Mouse (Mus musculus) cortical plate, adult 2 months (tissue): Measurements from ENCODE around the gene 6330409D20Rik. TPM values are rescaled to one million over a fixed set of nuclear protein-coding genes. Genes with fewer than 3 reads are reported as not detected.

Experiments
- H3K27ac ChIP-seq: fragments of 200-500 bp; 2 replicates; pipeline ENCODE4 v1.5.1; 2012; ENCODE audit warnings: low read length, control low read depth, inconsistent platforms; ENCODE audit not compliant: insufficient read depth
- H3K4me1 ChIP-seq: fragments of 200-500 bp; 2 replicates; pipeline ENCODE4 v1.6.1; 2011; ENCODE audit warnings: low read length; ENCODE audit not compliant: control insufficient read depth, insufficient read depth
- H3K4me3 ChIP-seq: fragments of 200-500 bp; 2 replicates; pipeline ENCODE4 v1.5.1; 2011; ENCODE audit warnings: mild to moderate bottlenecking, low read length, control low read depth; ENCODE audit not compliant: insufficient read depth
- CTCF ChIP-seq: fragments of 200-500 bp; IDR thresholded peaks from 2 replicates; pipeline ENCODE4 v1.5.1; 2011; ENCODE audit warnings: mild to moderate bottlenecking, control low read depth, low read length; ENCODE audit not compliant: insufficient read depth; ENCODE audit errors: extremely low read depth
- POLR2A ChIP-seq: fragments of 200-500 bp; IDR thresholded peaks from 2 replicates; pipeline ENCODE4 v1.6.1; 2011; ENCODE audit warnings: mild to moderate bottlenecking, low read length, control low read depth; ENCODE audit not compliant: insufficient read depth; ENCODE audit errors: extremely low read depth
- polyA plus RNA-seq: library from polyadenylated mRNA; depleted of rRNA; stranded (reverse); fragments of >200 nt; gene quantifications from 2 replicates; pipeline ENCODE4 v1.2.3, GENCODE M21; 2012

Gene 6330409D20Rik
- polyA plus RNA-seq, 1 experiment, result 3.5 TPM

DNA sequence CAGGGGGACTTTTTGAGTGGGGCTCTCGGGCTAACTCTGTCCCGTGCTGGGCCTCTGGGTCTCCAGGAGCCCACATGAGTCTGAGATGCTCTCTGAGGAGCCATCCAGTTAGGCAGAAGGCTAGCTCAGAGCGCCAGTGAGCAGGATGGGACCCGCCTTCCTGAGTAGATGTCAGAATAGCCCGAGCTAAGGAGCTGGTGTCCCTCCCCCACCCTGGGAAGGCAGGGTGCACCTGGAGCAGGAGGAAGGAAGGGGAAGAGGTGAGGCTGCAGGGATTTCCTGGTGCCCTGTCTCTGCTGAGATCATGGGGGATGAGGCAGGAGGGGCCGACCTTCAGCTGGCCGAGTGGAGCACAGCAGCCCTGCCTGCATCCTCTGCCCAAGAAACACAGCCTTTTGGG lies 12.4 kb downstream of the 6330409D20Rik start:
- peak overlapping the region; percentile 1; the same call in 1 of the 2 replicates for H3K4me3 ChIP-seq
- no peak overlapping the region for H3K27ac ChIP-seq
- H3K4me1 ChIP-seq, result no peaks in the 10 kb centered on the region
- TF ChIP-seq CTCF, result no peak
- TF ChIP-seq POLR2A, result no peak

DNA sequence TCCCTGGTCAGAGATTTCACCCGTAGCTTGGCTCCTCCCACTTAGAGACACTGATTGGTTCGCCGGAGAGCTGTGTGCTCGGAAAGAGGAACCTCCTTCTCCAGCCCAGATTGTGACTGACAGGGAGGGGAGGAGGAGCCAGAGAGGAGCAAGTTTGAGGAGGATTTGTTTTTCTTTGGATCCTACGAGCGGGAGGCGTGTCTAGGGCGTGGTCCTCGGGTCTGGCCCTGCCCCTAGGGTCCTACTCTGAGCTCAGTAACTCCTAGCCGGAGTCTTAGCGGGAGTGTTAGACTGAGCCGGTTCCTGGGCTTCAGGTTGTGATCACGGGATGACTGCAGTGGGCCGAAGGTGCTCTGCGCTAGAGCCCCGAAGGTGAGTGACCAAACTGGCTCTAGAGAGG lies 13.4 kb downstream of the 6330409D20Rik start:
- no peak for TF ChIP-seq CTCF
- TF ChIP-seq POLR2A, result peak; percentile 59
- no peaks in the 10 kb centered on the region for H3K4me1 ChIP-seq
- no peak overlapping the region for H3K27ac ChIP-seq
- H3K4me3 ChIP-seq, result peak overlapping the region; percentile 1

DNA sequence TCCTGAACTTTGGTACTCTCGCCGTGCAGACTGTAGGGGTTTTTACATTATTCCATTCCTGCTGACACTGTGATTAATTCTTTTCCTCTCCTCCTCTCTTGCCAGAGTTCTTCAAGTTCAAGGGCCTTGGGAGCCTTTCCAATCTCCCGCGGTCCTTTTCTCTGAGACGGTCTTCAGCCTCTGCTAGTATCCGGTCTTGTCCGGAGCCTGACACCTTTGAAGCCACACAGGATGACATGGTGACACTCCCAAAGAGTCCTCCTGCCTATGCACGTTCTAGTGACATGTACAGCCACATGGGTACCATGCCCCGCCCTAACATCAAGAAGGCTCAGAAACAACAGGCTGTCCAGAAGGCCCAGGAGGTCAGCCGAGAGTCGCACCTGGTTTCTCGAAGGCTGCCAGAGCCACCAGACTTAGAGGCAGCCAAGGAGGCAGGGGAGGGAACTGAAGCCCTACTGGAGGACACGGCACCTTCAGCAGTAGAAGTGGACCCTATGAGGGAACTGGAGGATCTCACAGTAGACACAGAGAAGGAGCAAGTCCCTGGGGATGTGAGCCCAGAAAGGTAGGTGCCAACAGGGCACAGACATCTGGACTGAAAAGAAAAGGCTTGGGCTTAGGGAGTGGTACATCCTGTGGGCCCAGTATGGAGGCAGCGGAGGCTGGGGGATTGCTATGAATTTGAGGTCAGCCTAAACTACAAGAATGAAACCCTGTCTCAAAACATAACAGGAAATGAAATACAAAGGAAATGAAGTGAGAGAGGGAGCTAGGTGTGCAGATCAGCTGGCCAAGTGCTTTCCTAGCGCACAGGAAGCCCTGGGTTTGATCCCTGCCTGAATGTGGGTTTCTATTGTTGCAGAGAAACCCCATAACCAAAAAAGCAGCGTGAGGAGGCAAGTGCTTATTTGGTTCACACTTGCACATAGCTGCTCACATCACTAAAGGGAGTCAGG lies 15.7 kb downstream of the 6330409D20Rik start:
- TF ChIP-seq CTCF (no peak), POLR2A (no peak)
- Histone ChIP-seq H3K4me3 (no peak overlapping the region), H3K27ac (no peak overlapping the region), H3K4me1 (no peaks in the 10 kb centered on the region)

DNA sequence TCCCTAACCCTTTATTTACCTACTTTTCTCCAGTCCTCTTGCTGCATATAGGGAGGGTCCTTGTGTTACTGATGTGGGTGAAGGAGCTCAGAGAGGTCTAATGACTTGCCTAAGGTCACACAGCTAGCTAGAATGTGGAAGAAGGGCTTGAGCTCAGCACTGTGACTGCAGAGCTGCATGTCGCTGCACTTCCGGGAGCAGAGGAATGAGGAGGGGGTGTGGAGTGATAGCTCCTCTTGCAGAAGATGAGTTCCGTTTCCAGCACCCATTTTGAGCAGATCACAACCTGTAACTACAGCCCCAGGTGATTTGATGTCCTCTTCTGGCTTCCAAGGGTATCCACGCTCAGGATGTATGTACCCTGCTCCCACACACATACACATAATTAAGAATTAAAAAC lies 16.7 kb downstream of the 6330409D20Rik start:
- TF ChIP-seq POLR2A, result no peak
- TF ChIP-seq CTCF, result no peak
- no peaks in the 10 kb centered on the region for H3K4me1 ChIP-seq
- H3K27ac ChIP-seq, result no peak overlapping the region
- H3K4me3 ChIP-seq, result no peak overlapping the region

DNA sequence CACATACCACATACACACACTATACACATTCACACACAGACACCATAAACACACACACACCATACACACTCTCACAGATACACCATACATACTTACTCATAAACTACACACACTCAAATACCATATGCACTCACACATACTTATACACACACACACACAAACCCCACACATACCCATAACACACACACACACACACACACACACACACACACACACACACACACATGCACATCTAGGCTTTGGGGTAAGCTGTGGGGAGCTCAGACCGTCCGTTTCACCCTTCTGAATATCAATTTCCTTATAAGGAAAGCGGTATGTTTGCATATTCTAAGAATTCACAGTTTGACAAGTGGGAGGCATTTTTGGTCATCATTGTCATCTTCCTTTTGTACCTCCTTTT lies 18.2 kb downstream of the 6330409D20Rik start:
- Histone ChIP-seq H3K27ac (no peak overlapping the region), H3K4me1 (no peaks in the 10 kb centered on the region), H3K4me3 (no peak overlapping the region)
- TF ChIP-seq CTCF, result no peak
- TF ChIP-seq POLR2A, result no peak

DNA sequence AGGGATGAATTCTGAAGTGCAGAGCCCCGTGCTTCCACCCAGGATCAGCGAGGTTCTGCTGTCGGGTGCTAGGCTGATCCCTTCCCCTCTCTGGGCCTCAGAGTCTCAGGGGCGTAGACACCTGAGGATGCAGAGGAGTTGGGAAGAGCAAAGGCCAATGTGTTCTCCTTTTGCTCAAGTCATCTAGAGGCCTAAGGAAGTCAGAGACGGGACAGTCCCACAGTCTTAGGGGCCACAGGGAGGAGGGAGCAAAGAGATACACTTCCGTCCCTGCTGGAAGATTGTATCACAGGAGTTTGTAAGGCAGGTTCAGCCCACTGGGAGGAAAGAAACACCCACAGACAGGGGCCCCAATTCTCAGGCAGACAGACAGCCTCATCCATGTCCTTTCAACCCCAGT lies 18.8 kb downstream of the 6330409D20Rik start:
- H3K27ac ChIP-seq, result no peak overlapping the region
- no peaks in the 10 kb centered on the region for H3K4me1 ChIP-seq
- H3K4me3 ChIP-seq, result no peak overlapping the region
- TF ChIP-seq CTCF, result no peak
- TF ChIP-seq POLR2A, result no peak

DNA sequence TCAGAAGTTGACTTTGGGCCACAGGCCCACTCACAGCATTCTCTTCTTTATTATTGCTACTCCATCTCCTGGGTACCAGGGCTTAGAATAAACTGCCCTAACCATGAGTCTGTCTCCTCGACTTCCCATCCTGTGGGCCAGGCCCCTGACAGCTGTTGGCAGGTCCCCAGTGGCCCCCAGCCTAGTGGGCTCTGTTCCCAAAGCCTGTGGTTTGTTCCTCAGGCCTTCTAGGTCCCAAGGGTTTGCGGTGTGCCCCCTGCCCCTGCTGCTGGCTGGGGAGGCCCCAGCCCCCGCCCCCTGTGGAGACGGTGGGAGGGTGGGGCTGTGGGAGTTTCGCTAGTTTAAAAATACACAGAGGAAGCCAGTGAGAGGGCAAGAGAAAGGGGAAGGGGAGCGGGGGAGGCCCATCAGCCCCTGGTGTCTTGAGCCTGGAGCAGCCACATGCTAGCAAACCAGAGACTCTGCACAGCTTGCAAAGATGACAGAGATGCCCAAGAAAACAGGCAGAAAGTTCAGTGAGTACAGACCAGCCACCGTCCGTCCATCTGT lies 20.1 kb downstream of the 6330409D20Rik start, which contains the start of gene Sh2d3c:
Gene Sh2d3c, plus strand, starts transcription at position 375 of the 549 bp plus-strand sequence.
- no peak for TF ChIP-seq CTCF
- TF ChIP-seq POLR2A, result no peak
- H3K4me3 ChIP-seq, result no peak within 1 kb of the TSS
- H3K4me1 ChIP-seq, result no peaks in the 10 kb centered on the region
- H3K27ac ChIP-seq, result no peak within 1 kb of the TSS

DNA sequence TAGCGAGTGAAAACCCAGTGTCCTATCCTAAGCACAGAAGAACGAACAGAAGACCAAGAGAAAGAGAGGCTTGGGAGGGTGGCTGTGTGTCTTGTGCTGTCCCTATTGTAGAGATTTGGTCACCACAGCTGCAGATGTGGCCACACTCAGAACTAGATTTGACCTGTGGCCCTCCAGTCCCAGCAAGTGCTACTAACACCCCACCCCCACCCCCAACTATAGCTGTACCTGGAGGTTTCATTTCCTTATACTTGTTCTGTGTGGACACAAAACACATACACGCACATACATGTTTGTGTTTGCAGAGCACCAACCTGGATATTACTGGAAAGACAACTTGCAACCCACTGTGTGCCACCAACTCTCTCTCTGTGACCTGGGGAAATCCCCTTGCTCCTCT lies 20.8 kb downstream of the 6330409D20Rik start:
- Histone ChIP-seq H3K4me3 (no peak overlapping the region), H3K27ac (no peak overlapping the region), H3K4me1 (no peaks in the 10 kb centered on the region)
- TF ChIP-seq CTCF, result no peak
- no peak for TF ChIP-seq POLR2A

DNA sequence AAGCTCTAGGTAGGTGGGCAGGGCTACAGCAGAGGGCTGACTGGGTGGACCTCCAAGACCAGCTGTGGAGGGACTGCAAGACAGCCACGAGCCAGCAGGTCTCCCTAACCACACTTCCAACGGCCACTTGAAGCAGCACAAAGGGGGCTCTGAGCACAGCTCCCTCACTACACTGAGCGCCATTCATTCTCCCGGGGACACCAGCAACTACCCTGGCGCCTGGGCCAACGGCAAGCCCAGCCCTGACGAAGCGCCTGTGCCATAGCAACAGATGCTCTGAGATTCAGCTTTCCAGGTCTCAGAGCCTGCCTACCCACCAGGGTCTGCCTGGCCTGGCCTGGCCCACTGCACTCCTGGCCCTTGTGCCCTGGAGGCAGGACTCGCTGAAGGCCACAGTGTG lies 22.1 kb downstream of the 6330409D20Rik start:
- Histone ChIP-seq H3K27ac (no peak overlapping the region), H3K4me3 (no peak overlapping the region), H3K4me1 (no peaks in the 10 kb centered on the region)
- no peak for TF ChIP-seq POLR2A
- TF ChIP-seq CTCF, result no peak

DNA sequence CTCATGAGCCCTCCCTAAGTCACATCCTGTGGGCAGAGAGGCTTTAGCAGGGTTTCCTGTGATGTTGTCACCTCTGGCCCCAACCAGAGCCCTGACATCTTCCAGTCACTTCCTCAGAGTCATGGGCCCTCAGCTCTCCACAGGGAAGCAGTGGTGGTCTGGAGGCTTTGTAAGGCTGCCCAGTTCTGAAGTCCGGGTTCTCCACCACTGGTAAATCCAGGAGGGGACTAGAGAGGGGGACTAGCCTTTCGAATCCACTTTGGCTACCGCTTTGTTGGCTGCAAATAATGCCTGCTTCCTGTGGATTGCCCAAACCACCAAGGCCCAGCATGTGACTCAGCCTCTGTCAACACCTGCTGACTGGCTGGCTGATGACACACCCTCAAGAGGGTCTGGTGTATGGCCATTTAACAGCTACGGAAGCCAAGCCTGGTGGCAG lies 25.8 kb downstream of the 6330409D20Rik start:
- H3K27ac ChIP-seq, result no peak overlapping the region
- TF ChIP-seq POLR2A (no peak), CTCF (no peak)
- H3K4me1 ChIP-seq, result no peaks in the 10 kb centered on the region; the same call in 1 of the 2 replicates
- no peak overlapping the region for H3K4me3 ChIP-seq
